Mouse (Mus musculus): ENCODE data around the gene Lsm12. TPM values are rescaled to one million over a fixed set of nuclear protein-coding genes. Genes with fewer than 3 reads are reported as not detected.

Lsm12 gene
- polyA plus RNA-seq (2014; fragmentation: Nextera tagmentation; extraction: Ambion mirVana), result 61.3 and 64.3 TPM in 2 replicates

DNA sequence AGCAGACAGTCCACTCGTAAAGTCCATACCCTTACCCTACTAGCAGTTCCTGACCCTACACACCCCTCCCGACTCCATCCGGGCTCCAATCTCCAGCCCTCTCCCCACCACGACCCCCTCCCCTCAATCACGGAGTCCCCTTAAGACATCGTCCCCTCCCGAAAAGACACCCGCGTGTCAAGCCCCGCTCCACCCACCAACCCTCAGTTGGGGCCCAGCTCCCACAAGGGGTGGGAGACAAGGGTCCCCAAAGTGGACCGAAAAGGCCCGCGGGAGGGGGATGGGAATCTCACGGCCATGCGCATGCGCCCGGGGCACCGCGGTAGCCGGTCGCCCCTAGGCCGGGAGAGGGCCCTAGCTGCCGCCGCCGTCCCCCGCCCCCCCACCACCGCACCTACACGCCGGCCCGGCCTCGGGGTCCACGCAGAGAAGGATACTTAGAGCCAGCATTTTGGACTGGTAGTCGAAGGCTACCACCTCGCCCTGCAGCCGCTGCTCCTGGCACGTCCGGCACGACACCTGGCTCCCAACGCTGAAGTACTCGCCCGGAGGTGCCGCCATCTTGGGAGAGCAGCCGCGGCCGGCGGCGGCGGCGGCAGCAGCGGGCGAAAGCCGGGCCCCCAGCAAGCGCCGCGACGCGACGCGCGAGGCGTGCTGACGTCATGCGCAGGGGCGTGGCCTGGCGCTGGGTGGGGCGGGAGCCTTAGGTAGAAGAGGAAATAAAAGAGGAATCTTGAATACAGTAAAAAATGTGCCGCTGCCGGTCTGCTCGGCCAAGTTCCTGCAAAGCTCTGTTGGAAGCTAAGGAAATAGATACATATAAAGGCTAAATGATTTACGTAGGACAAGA, at the start of gene Lsm12:
Lsm12 (minus strand) TSS at position 651 of the 850 bp plus-strand sequence.
- Histone ChIP-seq H3K4me3 (ENCODE audit: low read depth, low read length) (peak within 1 kb of the TSS; percentile 97), H3K4me2 (peak within 1 kb of the TSS; percentile 86), H3K27ac (ENCODE audit: low read depth, low read length) (peak within 1 kb of the TSS; percentile 94), H3K9me3 (replicated peaks; ENCODE audit: control insufficient read depth, low read length) (no peaks in the 10 kb centered on the region), H3K36me3 (ENCODE audit: control insufficient read depth, insufficient read depth, low read length) (0 out of 2 replicates have a peak, but pooled peaks cover 4% of the 10 kb centered on the region), H3K4me1 (ENCODE audit: control insufficient read depth, insufficient read depth, low read length) (peaks cover 13% of the 10 kb centered on the region; the same call in 1 of the 2 replicates), H3K9ac (ENCODE audit: low read depth, low read length) (peak within 1 kb of the TSS; percentile 93), H3K27me3 (ENCODE audit: control insufficient read depth, insufficient read depth, low read length) (no peaks in the 10 kb centered on the region)
- under 1% methylated on average over 67 of the region's 70 CpGs for WGBS (ENCODE audit: insufficient replicate concordance)
- ATAC-seq (replicated peaks; ENCODE audit: insufficient number of reproducible peaks, low FRiP score, low TSS enrichment), result peak; percentile 72

DNA sequence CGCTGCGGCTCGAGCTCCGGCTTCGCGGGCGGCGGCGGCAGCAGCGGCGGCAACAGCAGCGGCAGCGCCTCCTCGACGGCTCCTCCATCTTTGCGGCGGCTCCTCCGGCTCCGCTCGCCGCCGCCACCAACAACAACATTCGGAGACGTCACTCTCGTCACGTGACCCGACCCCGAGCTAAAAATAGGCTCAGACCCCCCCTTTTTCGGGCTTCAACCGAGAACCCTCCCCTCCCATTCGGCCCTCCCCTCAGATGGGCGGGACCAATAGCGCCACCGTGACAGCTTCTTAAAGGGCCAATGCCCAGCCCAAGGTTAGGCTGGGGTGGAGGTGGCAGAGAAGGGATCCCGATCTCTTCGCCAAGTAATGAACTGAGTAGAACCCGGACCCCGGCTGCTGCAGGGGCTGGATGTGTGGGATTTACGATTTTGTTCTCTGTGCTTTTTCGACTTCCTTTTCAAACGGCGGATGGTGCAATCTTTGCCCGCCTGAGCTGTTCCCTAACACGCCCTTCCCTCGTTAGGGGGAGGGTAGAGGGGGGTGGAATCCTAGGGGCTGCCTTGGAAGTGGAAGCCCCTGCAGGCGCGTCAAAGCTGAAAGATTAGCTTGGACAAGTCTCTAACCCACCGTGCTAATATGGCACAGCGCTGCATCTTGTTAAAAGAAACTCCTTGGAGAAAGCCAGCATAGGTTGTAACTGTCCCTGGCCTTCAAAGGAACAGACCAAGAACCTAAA, 45.1 kb upstream of the Lsm12 start, which contains the start of gene Hdac5:
Hdac5 (minus strand) TSS at position 161 of the 736 bp plus-strand sequence.
- no peaks in the 10 kb centered on the region for H3K9me3 ChIP-seq (replicated peaks; ENCODE audit: control insufficient read depth, low read length)
- peak within 1 kb of the TSS; percentile 98 for H3K4me3 ChIP-seq (ENCODE audit: low read depth, low read length)
- under 1% methylated on average over 49 of the region's 49 CpGs for WGBS (ENCODE audit: insufficient replicate concordance)
- H3K27ac ChIP-seq (ENCODE audit: low read depth, low read length), result peak within 1 kb of the TSS; percentile 86
- ATAC-seq (replicated peaks; ENCODE audit: insufficient number of reproducible peaks, low FRiP score, low TSS enrichment), result peak; percentile 87
- H3K27me3 ChIP-seq (ENCODE audit: control insufficient read depth, insufficient read depth, low read length), result no peaks in the 10 kb centered on the region
- peak within 1 kb of the TSS; percentile 93 for H3K9ac ChIP-seq (ENCODE audit: low read depth, low read length)
- H3K4me1 ChIP-seq (ENCODE audit: control insufficient read depth, insufficient read depth, low read length), result peaks cover 43% of the 10 kb centered on the region
- peak within 1 kb of the TSS; percentile 93 for H3K4me2 ChIP-seq
- no peaks in the 10 kb centered on the region for H3K36me3 ChIP-seq (ENCODE audit: control insufficient read depth, insufficient read depth, low read length)

DNA sequence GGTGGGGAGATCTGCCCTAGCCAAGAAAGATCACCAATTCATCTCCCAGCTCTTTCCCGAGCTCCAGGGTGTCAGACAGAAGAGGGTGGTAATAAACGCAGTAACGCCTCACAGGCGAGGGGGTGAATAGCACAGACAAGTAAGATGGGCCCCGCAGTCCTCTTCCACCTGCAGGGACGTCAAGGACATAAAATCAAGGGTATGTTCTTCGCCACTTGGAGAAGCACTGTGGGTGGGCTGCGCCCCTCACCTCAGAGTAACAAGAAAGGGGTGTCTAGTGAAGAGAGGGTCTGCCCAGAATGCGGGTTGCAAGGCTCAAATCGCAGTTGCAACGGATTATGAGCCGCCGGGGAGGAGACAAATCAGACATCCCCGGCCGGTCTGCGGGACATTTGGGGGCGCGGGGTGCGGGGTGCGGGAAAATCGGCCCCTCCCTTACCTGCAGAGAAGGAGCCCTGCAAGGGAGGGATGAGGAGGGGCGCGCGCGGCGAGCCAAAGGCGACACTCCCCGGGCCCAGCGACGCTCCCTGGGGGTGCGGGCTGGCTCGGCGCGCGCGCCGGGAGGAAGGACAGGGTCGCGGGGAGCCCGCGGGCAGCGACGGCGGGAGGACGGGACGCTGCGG, 44.3 kb upstream of the Lsm12 start:
- Histone ChIP-seq H3K9ac (ENCODE audit: low read depth, low read length) (peak overlapping the region; percentile 93), H3K27me3 (ENCODE audit: control insufficient read depth, insufficient read depth, low read length) (no peaks in the 10 kb centered on the region), H3K4me3 (ENCODE audit: low read depth, low read length) (peak overlapping the region; percentile 98), H3K27ac (ENCODE audit: low read depth, low read length) (peak overlapping the region; percentile 86), H3K4me2 (peak overlapping the region; percentile 93), H3K36me3 (ENCODE audit: control insufficient read depth, insufficient read depth, low read length) (no peaks in the 10 kb centered on the region), H3K4me1 (ENCODE audit: control insufficient read depth, insufficient read depth, low read length) (peaks cover 50% of the 10 kb centered on the region), H3K9me3 (replicated peaks; ENCODE audit: control insufficient read depth, low read length) (no peaks in the 10 kb centered on the region)
- ATAC-seq (replicated peaks; ENCODE audit: insufficient number of reproducible peaks, low FRiP score, low TSS enrichment), result peak; percentile 51; the same call in 1 of the 2 replicates
- WGBS (ENCODE audit: insufficient replicate concordance), result under 1% methylated on average over 28 of the region's 47 CpGs

DNA sequence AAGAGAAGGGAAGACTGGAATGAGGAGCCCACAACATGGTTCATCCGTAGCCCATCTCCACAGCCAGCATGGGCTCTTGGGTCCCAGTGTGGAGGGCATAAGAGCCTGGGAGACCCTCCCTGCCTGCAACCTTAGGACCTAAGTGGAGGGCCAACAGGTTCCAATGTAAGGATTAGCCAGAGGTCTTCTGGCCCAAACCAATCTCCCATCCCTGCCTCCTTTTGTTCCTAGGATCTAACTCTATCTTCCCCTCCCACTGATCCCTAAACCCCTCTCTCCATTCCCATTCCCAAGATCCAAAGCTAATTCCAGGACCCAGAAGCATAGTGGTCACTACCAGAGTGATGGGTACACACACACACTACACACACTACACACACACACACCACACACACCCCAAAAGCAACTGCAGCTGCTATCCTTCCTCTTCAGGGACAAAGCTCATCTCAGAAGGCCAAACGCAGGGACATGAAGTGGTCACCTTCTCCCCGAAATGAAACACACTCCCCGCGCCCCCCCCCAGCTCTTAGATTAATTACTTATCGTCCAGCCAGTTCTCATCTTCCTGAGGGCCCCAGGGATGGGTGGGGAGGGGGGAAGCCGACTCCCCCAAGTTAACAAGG, 43.7 kb upstream of the Lsm12 start:
- H3K9me3 ChIP-seq (replicated peaks; ENCODE audit: control insufficient read depth, low read length), result no peaks in the 10 kb centered on the region
- no peak for ATAC-seq (replicated peaks; ENCODE audit: insufficient number of reproducible peaks, low FRiP score, low TSS enrichment)
- 17% methylated on average over 7 of the region's 7 CpGs for WGBS (ENCODE audit: insufficient replicate concordance)
- no peaks in the 10 kb centered on the region for H3K36me3 ChIP-seq (ENCODE audit: control insufficient read depth, insufficient read depth, low read length)
- peak overlapping the region; percentile 98 for H3K4me3 ChIP-seq (ENCODE audit: low read depth, low read length)
- no peaks in the 10 kb centered on the region for H3K27me3 ChIP-seq (ENCODE audit: control insufficient read depth, insufficient read depth, low read length)
- H3K4me1 ChIP-seq (ENCODE audit: control insufficient read depth, insufficient read depth, low read length), result peaks cover 55% of the 10 kb centered on the region
- H3K9ac ChIP-seq (ENCODE audit: low read depth, low read length), result peak overlapping the region; percentile 93
- peak overlapping the region; percentile 93 for H3K4me2 ChIP-seq
- H3K27ac ChIP-seq (ENCODE audit: low read depth, low read length), result peak overlapping the region; percentile 86; the same call in 1 of the 2 replicates

DNA sequence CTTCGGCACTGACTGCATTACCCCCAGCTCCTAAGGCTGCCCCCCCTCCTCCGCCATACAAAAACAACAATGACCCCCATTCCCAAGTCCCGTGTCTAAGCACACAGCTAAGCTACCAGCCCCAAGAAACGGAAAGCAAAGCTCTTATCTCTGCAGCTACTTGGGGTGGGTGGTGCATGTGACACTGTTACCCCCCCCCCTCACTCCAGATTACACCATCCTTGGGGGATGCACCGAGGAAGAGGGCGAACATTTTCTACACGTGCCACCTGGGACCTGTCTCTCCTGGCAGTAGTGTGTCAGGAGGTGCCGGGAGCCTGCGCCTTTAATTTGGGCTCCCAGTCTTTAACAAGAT, 43.1 kb upstream of the Lsm12 start:
- Histone ChIP-seq H3K4me1 (ENCODE audit: control insufficient read depth, insufficient read depth, low read length) (peaks cover 59% of the 10 kb centered on the region), H3K4me3 (ENCODE audit: low read depth, low read length) (peak overlapping the region; percentile 98), H3K4me2 (peak overlapping the region; percentile 93), H3K9me3 (replicated peaks; ENCODE audit: control insufficient read depth, low read length) (no peaks in the 10 kb centered on the region), H3K27ac (ENCODE audit: low read depth, low read length) (no peak overlapping the region), H3K9ac (ENCODE audit: low read depth, low read length) (peak overlapping the region; percentile 29), H3K27me3 (ENCODE audit: control insufficient read depth, insufficient read depth, low read length) (no peaks in the 10 kb centered on the region), H3K36me3 (ENCODE audit: control insufficient read depth, insufficient read depth, low read length) (no peaks in the 10 kb centered on the region)
- no peak for ATAC-seq (replicated peaks; ENCODE audit: insufficient number of reproducible peaks, low FRiP score, low TSS enrichment)
- 11% methylated on average over 9 of the region's 9 CpGs for WGBS (ENCODE audit: insufficient replicate concordance)

DNA sequence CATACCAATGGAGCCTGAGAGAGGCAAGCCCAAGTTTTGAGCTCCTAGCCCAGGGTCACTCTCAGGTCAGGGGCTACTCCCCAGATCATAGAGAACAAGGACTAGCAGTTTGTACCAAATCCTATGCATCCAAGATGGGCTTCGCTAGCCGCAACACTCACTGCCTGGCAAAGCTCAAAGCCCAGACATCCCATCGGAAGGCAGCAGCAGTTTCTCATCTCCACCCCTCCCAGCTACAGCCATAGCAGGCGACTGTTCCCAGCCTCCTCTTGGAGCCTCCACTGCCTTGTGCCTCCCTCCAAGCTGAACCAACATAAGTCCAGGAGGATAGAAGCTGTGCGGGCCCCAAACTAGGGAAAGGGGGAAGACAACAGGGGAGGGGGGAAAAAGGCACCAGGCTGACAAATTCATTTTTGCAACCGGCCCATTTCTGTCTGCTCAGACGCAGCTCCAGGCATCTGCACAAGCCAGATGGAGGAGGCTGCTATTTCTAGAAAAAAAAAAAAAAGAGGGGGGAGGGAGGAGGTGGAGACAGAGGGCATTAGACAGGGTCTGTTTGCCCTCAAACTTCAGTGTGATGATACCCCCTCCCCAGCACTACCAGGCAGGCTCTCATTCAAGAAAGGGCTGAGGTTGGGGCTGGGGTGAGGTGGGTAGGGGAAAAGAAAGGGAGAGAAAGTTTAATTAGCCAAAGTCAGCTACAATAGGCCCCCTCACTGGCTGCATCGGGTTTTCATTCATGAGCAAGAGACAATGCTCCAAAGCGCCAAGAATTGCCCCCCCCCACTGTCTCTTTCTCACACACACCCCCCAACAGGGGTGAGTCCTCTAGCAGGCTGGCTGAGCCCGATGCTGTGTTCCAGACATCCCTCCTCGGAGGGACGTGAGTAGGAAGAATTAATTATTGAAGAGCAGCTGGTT, 42.4 kb upstream of the Lsm12 start:
- Histone ChIP-seq H3K4me2 (peak overlapping the region; percentile 93), H3K27me3 (ENCODE audit: control insufficient read depth, insufficient read depth, low read length) (no peaks in the 10 kb centered on the region), H3K9me3 (replicated peaks; ENCODE audit: control insufficient read depth, low read length) (no peaks in the 10 kb centered on the region), H3K9ac (ENCODE audit: low read depth, low read length) (peak overlapping the region; percentile 29), H3K4me1 (ENCODE audit: control insufficient read depth, insufficient read depth, low read length) (peaks cover 65% of the 10 kb centered on the region), H3K4me3 (ENCODE audit: low read depth, low read length) (peak overlapping the region; percentile 98), H3K36me3 (ENCODE audit: control insufficient read depth, insufficient read depth, low read length) (no peaks in the 10 kb centered on the region), H3K27ac (ENCODE audit: low read depth, low read length) (peak overlapping the region; percentile 22; the same call in 1 of the 2 replicates)
- no peak for ATAC-seq (replicated peaks; ENCODE audit: insufficient number of reproducible peaks, low FRiP score, low TSS enrichment)
- WGBS (ENCODE audit: insufficient replicate concordance), result 20% methylated on average over 12 of the region's 12 CpGs

DNA sequence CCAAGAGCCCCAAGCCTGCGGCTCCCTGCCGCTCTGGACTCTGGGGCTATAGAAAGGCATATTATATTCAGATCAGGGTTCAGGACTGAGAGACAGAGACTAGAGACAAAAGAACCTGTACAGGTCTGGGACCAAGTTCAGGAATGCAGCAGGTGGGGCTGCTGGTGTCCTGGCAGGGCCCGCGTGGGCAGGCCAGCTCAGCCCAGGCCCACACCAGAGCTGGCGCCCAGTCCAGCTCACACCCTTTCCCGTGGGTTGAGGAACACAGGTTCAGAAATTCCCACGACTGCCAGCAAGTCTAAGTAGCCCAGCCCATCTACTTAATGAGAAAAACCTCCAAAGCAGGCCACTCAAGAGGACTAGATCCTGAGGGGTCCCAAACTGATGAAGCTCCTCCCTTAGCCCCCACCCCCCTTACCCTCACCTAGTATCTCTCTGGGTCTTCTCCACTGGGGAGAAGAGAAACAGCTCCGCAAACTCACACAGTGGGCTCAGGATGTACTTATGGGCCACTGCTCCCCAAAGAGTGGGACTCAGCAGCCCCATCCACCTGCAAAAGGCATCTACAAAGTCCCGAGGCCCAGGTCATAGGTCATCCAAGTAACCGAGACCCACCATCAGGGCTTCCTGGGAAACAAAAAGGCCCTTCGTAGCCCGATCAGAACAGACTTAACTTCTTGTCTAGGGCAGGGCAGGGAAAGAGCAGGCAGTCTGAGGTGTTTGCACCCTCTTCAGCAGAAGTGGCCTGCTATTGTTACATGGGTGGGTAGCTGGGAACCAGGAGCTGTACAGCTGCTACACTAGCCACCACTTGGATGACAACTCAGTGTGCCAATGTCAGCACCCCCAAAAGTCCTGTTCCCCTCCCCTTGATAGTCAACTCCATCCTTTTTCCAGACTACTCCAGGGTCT, 41.2 kb upstream of the Lsm12 start:
- Histone ChIP-seq H3K4me1 (ENCODE audit: control insufficient read depth, insufficient read depth, low read length) (peaks cover 76% of the 10 kb centered on the region), H3K36me3 (ENCODE audit: control insufficient read depth, insufficient read depth, low read length) (no peaks in the 10 kb centered on the region), H3K9me3 (replicated peaks; ENCODE audit: control insufficient read depth, low read length) (no peaks in the 10 kb centered on the region), H3K4me3 (ENCODE audit: low read depth, low read length) (no peak overlapping the region), H3K9ac (ENCODE audit: low read depth, low read length) (no peak overlapping the region), H3K27ac (ENCODE audit: low read depth, low read length) (no peak overlapping the region), H3K4me2 (peak overlapping the region; percentile 93; the same call in 1 of the 2 replicates), H3K27me3 (ENCODE audit: control insufficient read depth, insufficient read depth, low read length) (no peaks in the 10 kb centered on the region)
- ATAC-seq (replicated peaks; ENCODE audit: insufficient number of reproducible peaks, low FRiP score, low TSS enrichment), result no peak
- WGBS (ENCODE audit: insufficient replicate concordance), result 67% methylated on average over 12 of the region's 12 CpGs
